Mouse (Mus musculus) CH12.LX (cell line): ENCODE results near the gene Fxyd7. TPM values are rescaled to one million over a fixed set of nuclear protein-coding genes. Genes with fewer than 3 reads are reported as not detected.

Experiments
- DNase-seq: peaks from one replicate; pipeline ENCODE4 v3.0.0-alpha.2; 2013; ENCODE audit errors: extremely low read depth
- H3K27ac ChIP-seq: 2 replicates; pipeline ENCODE4 v1.5.1; 2012; ENCODE audit warnings: low read depth, mild to moderate bottlenecking, control low read depth, moderate library complexity; ENCODE audit not compliant: insufficient read depth
- H3K27me3 ChIP-seq: replicated peaks from 2 replicates; pipeline ENCODE3; 2012; ENCODE audit warnings: inconsistent platforms
- H3K36me3 ChIP-seq, 2 experiments: replicated peaks in 1 of 2; 2 replicates each; pipeline versions ENCODE3 to v1.6.1; 2012; ENCODE audit warnings: inconsistent platforms in 1 of 2, low read length in 1 of 2, mild to moderate bottlenecking in 1 of 2, mixed read lengths in 1 of 2, moderate library complexity in 1 of 2; ENCODE audit not compliant: control insufficient read depth in 1 of 2, insufficient read depth in 1 of 2
- H3K4me1 ChIP-seq, 2 experiments: 2 replicates each; pipeline ENCODE4 v1.6.1; 2012; ENCODE audit warnings: inconsistent platforms in 1 of 2, moderate library complexity in 1 of 2; ENCODE audit not compliant: insufficient read depth in 2 of 2, control insufficient read depth in 1 of 2
- H3K4me2 ChIP-seq: 2 replicates; pipeline ENCODE4 v1.6.1; 2012; ENCODE audit warnings: low read depth, mild to moderate bottlenecking, control low read depth; ENCODE audit not compliant: poor library complexity, insufficient read depth, severe bottlenecking
- H3K4me3 ChIP-seq, 3 experiments: fragments of 150-350 bp in 1 of 3; sonication (generic) in 1 of 3; replicated peaks in 1 of 3; 2 replicates each; pipeline versions ENCODE3 to v1.5.1; 2011 to 2012; ENCODE audit warnings: low read depth in 2 of 3, low read length in 2 of 3, mild to moderate bottlenecking in 2 of 3, moderate library complexity in 2 of 3, control low read depth in 1 of 3, improper control_type of control experiment in 1 of 3, inconsistent platforms in 1 of 3, mixed read lengths in 1 of 3; ENCODE audit not compliant: poor library complexity in 1 of 3
- H3K79me2 ChIP-seq: replicated peaks from 2 replicates; pipeline ENCODE4 v1.6.1; 2012; ENCODE audit warnings: mild to moderate bottlenecking, moderate library complexity; ENCODE audit not compliant: control insufficient read depth, poor library complexity, insufficient read depth, severe bottlenecking; ENCODE audit errors: extremely low read depth
- H3K9ac ChIP-seq: 2 replicates; pipeline ENCODE4 v1.6.1; 2012; ENCODE audit warnings: low read depth, mild to moderate bottlenecking, control low read depth, moderate library complexity; ENCODE audit not compliant: insufficient read depth
- H3K9me3 ChIP-seq: replicated peaks from 2 replicates; pipeline ENCODE3; 2012; ENCODE audit warnings: low read length, inconsistent platforms, mixed read lengths
- CHD2 ChIP-seq: IDR thresholded peaks from 2 replicates; pipeline ENCODE4 v1.6.1; 2011; ENCODE audit warnings: low read length, improper control_type of control experiment
- CTCF ChIP-seq, 2 experiments: IDR thresholded peaks in 1 of 2; conservative IDR thresholded peaks in 1 of 2; 2 replicates each; pipeline ENCODE4 v1.5.1; 2011 to 2012; ENCODE audit warnings: low read depth in 2 of 2, low read length in 2 of 2, improper control_type of control experiment in 1 of 2, inconsistent platforms in 1 of 2, mild to moderate bottlenecking in 1 of 2, moderate library complexity in 1 of 2
- ELF1 ChIP-seq: IDR thresholded peaks from 2 replicates; pipeline ENCODE4 v1.6.1; 2014; ENCODE audit warnings: low read depth, mild to moderate bottlenecking, inconsistent platforms, low read length, improper control_type of control experiment
- ETS1 ChIP-seq: conservative IDR thresholded peaks from 2 replicates; pipeline ENCODE4 v1.6.1; 2012; ENCODE audit warnings: low read depth, mild to moderate bottlenecking, inconsistent platforms, low read length, improper control_type of control experiment, moderate library complexity
- HCFC1 ChIP-seq: IDR thresholded peaks from 2 replicates; pipeline ENCODE4 v1.6.1; 2012; ENCODE audit warnings: low read depth, mild to moderate bottlenecking, inconsistent platforms, low read length, improper control_type of control experiment
- IRF4 ChIP-seq: IDR thresholded peaks from 2 replicates; pipeline ENCODE4 v1.6.1; 2014; ENCODE audit warnings: low read depth, mild to moderate bottlenecking, inconsistent platforms, low read length, improper control_type of control experiment
- JUN ChIP-seq: IDR thresholded peaks from 2 replicates; pipeline ENCODE4 v1.6.1; 2011; ENCODE audit warnings: low read depth, mild to moderate bottlenecking, low read length, improper control_type of control experiment, moderate library complexity; ENCODE audit not compliant: insufficient read depth
- MAFK ChIP-seq: IDR thresholded peaks from 2 replicates; pipeline ENCODE4 v1.6.1; 2011; ENCODE audit warnings: low read length, improper control_type of control experiment; ENCODE audit not compliant: insufficient replicate concordance
- MEF2A ChIP-seq: IDR thresholded peaks from 2 replicates; pipeline ENCODE4 v1.6.1; 2014; ENCODE audit warnings: low read depth, mild to moderate bottlenecking, inconsistent platforms, low read length, improper control_type of control experiment, borderline replicate concordance
- MXI1 ChIP-seq: IDR thresholded peaks from 2 replicates; pipeline ENCODE4 v1.6.1; 2011; ENCODE audit warnings: mild to moderate bottlenecking, low read depth, low read length, improper control_type of control experiment
- MYC ChIP-seq: IDR thresholded peaks from 2 replicates; pipeline ENCODE4 v1.6.1; 2011; ENCODE audit warnings: low read depth, mild to moderate bottlenecking, improper control_type of control experiment, low read length
- NELFE ChIP-seq: IDR thresholded peaks from 2 replicates; pipeline ENCODE4 v1.6.1; 2011; ENCODE audit warnings: low read depth, low read length, improper control_type of control experiment
- NRF1 ChIP-seq: IDR thresholded peaks from 2 replicates; pipeline ENCODE4 v1.6.1; 2014; ENCODE audit warnings: low read depth, mild to moderate bottlenecking, inconsistent platforms, low read length, improper control_type of control experiment, moderate library complexity
- RAD21 ChIP-seq: IDR thresholded peaks from 2 replicates; pipeline ENCODE4 v1.6.1; 2011; ENCODE audit warnings: low read depth, mild to moderate bottlenecking, low read length, improper control_type of control experiment, moderate library complexity
- RCOR1 ChIP-seq: conservative IDR thresholded peaks from 2 replicates; pipeline ENCODE4 v1.6.1; 2012; ENCODE audit warnings: low read depth, mild to moderate bottlenecking, inconsistent platforms, low read length, improper control_type of control experiment
- SIN3A ChIP-seq: IDR thresholded peaks from 2 replicates; pipeline ENCODE4 v1.6.1; 2012; ENCODE audit warnings: low read length, improper control_type of control experiment, inconsistent platforms
- SMC3 ChIP-seq: IDR thresholded peaks from 2 replicates; pipeline ENCODE4 v1.6.1; 2011; ENCODE audit warnings: low read depth, low read length, improper control_type of control experiment
- UBTF ChIP-seq: IDR thresholded peaks from 2 replicates; pipeline ENCODE4 v1.6.1; 2012; ENCODE audit warnings: low read depth, mild to moderate bottlenecking, inconsistent platforms, low read length, improper control_type of control experiment, moderate library complexity
- USF1 ChIP-seq: IDR thresholded peaks from 2 replicates; pipeline ENCODE4 v1.6.1; 2014; ENCODE audit warnings: low read depth, mild to moderate bottlenecking, inconsistent platforms, low read length, improper control_type of control experiment
- USF2 ChIP-seq: conservative IDR thresholded peaks from 2 replicates; pipeline ENCODE4 v1.6.1; 2011; ENCODE audit warnings: low read depth, low read length, improper control_type of control experiment
- ZC3H11A ChIP-seq: IDR thresholded peaks from 2 replicates; pipeline ENCODE4 v1.6.1; 2012; ENCODE audit warnings: low read depth, mild to moderate bottlenecking, inconsistent platforms, low read length, improper control_type of control experiment
- dilution Hi-C: fragments of 300-500 bp; cut with MboI; formaldehyde crosslinking; loops from 2 replicates; pipeline ENCODE4 v1.14.3; 2020; ENCODE audit warnings: low sequenced_read_pairs; ENCODE audit not compliant: extremely low pct_unique_long_range_greater_than_20kb, extremely low pct_ligation_motif_present
- in situ Hi-C: fragments of 300-500 bp; cut with MboI; formaldehyde crosslinking; loops from 3 replicates; pipeline ENCODE4 v1.14.3; 2019; ENCODE audit warnings: low sequenced_read_pairs, low pct_ligation_motif_present, low pct_unique_long_range_greater_than_20kb, mixed read lengths
- polyA plus RNA-seq: library from polyadenylated mRNA; unstranded; fragments of >175 nt; gene quantifications from 2 replicates; pipeline ENCODE4 v1.2.1, GENCODE M21; 2012; ENCODE audit warnings: low read depth; ENCODE audit not compliant: insufficient read length
- total RNA-seq, 2 experiments: library from RNA; depleted of rRNA; stranded (reverse); fragments of 300-350 nt in 1 of 2; fragments of >200 nt in 1 of 2; gene quantifications; 2 replicates each; pipeline ENCODE4 v1.2.3; 2012 to 2014

Fxyd7 gene
- total and polyA plus RNA-seq, 3 experiments = not detected

- dilution Hi-C loops = no loop called here
- H3K4me1 ChIP-seq = peaks cover 19 to 73% of the 10 kb centered on the region in 2 experiments
- H3K27me3 ChIP-seq = no peaks in the 10 kb centered on the region
- no peak overlapping the region for H3K4me2 ChIP-seq
- no peak overlapping the region for H3K4me3 ChIP-seq
- H3K36me3 ChIP-seq = peaks cover 0 to 57% of the 10 kb centered on the region in 2 experiments
- no peaks in the 10 kb centered on the region for H3K79me2 ChIP-seq
- no peak overlapping the region for H3K27ac ChIP-seq
- no peak for DNase-seq
- no peaks in the 10 kb centered on the region for H3K9me3 ChIP-seq
- no peak for TF ChIP-seq NRF1
- TF ChIP-seq SMC3 = no peak
- TF ChIP-seq RAD21 = no peak
- TF ChIP-seq MXI1 = no peak
- no peak for TF ChIP-seq MEF2A
- TF ChIP-seq JUN = no peak
- no peak for TF ChIP-seq CHD2
- TF ChIP-seq CTCF (conservative IDR thresholded peaks at IDR 0.05 in 1 of 2, IDR thresholded peaks at IDR 0.05 in 1 of 2; ENCODE audit: low read depth in 2 of 2, low read length in 2 of 2) = no peak
- TF ChIP-seq NELFE = no peak
- no peak for TF ChIP-seq ETS1
- TF ChIP-seq IRF4 = no peak
- TF ChIP-seq HCFC1 = no peak
- TF ChIP-seq, all 38 proteins: peak for 0
- H3K9ac ChIP-seq = no peak overlapping the region
- in situ Hi-C loops = no loop called here
These were observed 13.6 kb downstream of the Fxyd7 start for GRCm38 (mm10) chr7:31037675-31038074.

- Histone ChIP-seq H3K79me2 (no peaks in the 10 kb centered on the region), H3K9me3 (no peaks in the 10 kb centered on the region)
- TF ChIP-seq USF1 (peak; percentile 47), USF2 (peak; percentile 26), CTCF (conservative IDR thresholded peaks at IDR 0.05 in 1 of 2, IDR thresholded peaks at IDR 0.05 in 1 of 2; ENCODE audit: low read depth in 2 of 2, low read length in 2 of 2) (no peak)
- TF ChIP-seq, all 38 proteins: peak for 2
- in situ Hi-C loops = no loop called here
- Histone ChIP-seq H3K36me3 (peaks cover 0 to 64% of the 10 kb centered on the region in 2 experiments), H3K4me1 (peaks cover 19 to 68% of the 10 kb centered on the region in 2 experiments), H3K27me3 (no peaks in the 10 kb centered on the region), H3K27ac (no peak overlapping the region), H3K4me3 (no peak overlapping the region), H3K4me2 (no peak overlapping the region), H3K9ac (no peak overlapping the region)
- DNase-seq = peak; percentile 52
- dilution Hi-C loops = no loop called here
These were observed 14.3 kb downstream of the Fxyd7 start for GRCm38 (mm10) chr7:31036917-31037316.

- H3K4me3 ChIP-seq = no peak overlapping the region
- no peaks in the 10 kb centered on the region for H3K9me3 ChIP-seq
- TF ChIP-seq NELFE = no peak
- no peak for TF ChIP-seq MYC
- TF ChIP-seq ETS1 = no peak
- no peak for TF ChIP-seq ZC3H11A
- TF ChIP-seq MAFK = no peak
- TF ChIP-seq ELF1 = no peak
- TF ChIP-seq SIN3A = no peak
- TF ChIP-seq MXI1 = no peak
- no peak for TF ChIP-seq RCOR1
- no peak for TF ChIP-seq UBTF
- no peak for TF ChIP-seq USF2
- TF ChIP-seq MEF2A = no peak
- H3K27ac ChIP-seq = no peak overlapping the region
- no peak overlapping the region for H3K4me2 ChIP-seq
- no peaks in the 10 kb centered on the region for H3K27me3 ChIP-seq
- peaks cover 16 to 56% of the 10 kb centered on the region in 2 experiments for H3K4me1 ChIP-seq
- dilution Hi-C loops = no loop called here
- H3K79me2 ChIP-seq = no peaks in the 10 kb centered on the region
- H3K9ac ChIP-seq = no peak overlapping the region
- peaks cover 0 to 66% of the 10 kb centered on the region in 2 experiments for H3K36me3 ChIP-seq
- in situ Hi-C loops = no loop called here
- DNase-seq = no peak
These were observed 16.0 kb downstream of the Fxyd7 start for GRCm38 (mm10) chr7:31035291-31035690.
